Mouse (Mus musculus) ES-E14 (cell line): ENCODE measurements around the gene Olfr373. TPM values are rescaled to one million over a fixed set of nuclear protein-coding genes. Genes with fewer than 3 reads are reported as not detected.

Source experiments
- DNase-seq: peaks from one replicate; pipeline ENCODE4 v3.0.0-alpha.2; 2013; ENCODE audit warnings: low read depth, low spot score
- H3K27ac ChIP-seq: 2 replicates; pipeline ENCODE4 v1.5.1; 2012; ENCODE audit warnings: low read depth, mild to moderate bottlenecking, low read length, moderate library complexity, mixed read lengths; ENCODE audit not compliant: poor library complexity, insufficient read depth, severe bottlenecking
- H3K36me3 ChIP-seq: 2 replicates; pipeline ENCODE4 v1.6.1; 2012; ENCODE audit warnings: mild to moderate bottlenecking, low read length, moderate library complexity, mixed read lengths; ENCODE audit not compliant: control insufficient read depth, poor library complexity, insufficient read depth, severe bottlenecking
- H3K4me1 ChIP-seq, 2 experiments: fragments of 150-350 bp in 1 of 2; sonication (generic) in 1 of 2; 2 replicates each; pipeline ENCODE4 v1.6.1; 2012; ENCODE audit warnings: low read length in 2 of 2, mild to moderate bottlenecking in 1 of 2, mixed read lengths in 1 of 2; ENCODE audit not compliant: control insufficient read depth in 2 of 2, insufficient read depth in 2 of 2, poor library complexity in 1 of 2
- H3K4me3 ChIP-seq, 2 experiments: fragments of 150-350 bp in 1 of 2; sonication (generic) in 1 of 2; 2 replicates each; pipeline ENCODE4 v1.5.1; 2012; ENCODE audit warnings: low read length in 2 of 2, low read depth in 1 of 2, mild to moderate bottlenecking in 1 of 2, mixed read lengths in 1 of 2; ENCODE audit not compliant: insufficient read depth in 1 of 2, poor library complexity in 1 of 2, severe bottlenecking in 1 of 2
- H3K9ac ChIP-seq: 2 replicates; pipeline ENCODE4 v1.6.1; 2012; ENCODE audit warnings: low read depth, mild to moderate bottlenecking, low read length, mixed read lengths; ENCODE audit not compliant: poor library complexity, insufficient read depth, severe bottlenecking
- H3K9me3 ChIP-seq: fragments of 150-350 bp; sonication (generic); 2 replicates; pipeline ENCODE4 v1.6.1; 2012; ENCODE audit warnings: low read depth, mild to moderate bottlenecking, low read length; ENCODE audit not compliant: control insufficient read depth, insufficient read depth
- CHD2 ChIP-seq: IDR thresholded peaks from 2 replicates; pipeline ENCODE4 v1.6.1; 2014; ENCODE audit warnings: mild to moderate bottlenecking, low read depth, low read length, inconsistent platforms
- HCFC1 ChIP-seq: IDR thresholded peaks from 2 replicates; pipeline ENCODE4 v1.6.1; 2012; ENCODE audit warnings: low read length, inconsistent platforms, borderline replicate concordance; ENCODE audit not compliant: insufficient read depth
- MAFK ChIP-seq: IDR thresholded peaks from 2 replicates; pipeline ENCODE4 v1.6.1; 2014; ENCODE audit warnings: mild to moderate bottlenecking, low read depth, low read length, inconsistent platforms; ENCODE audit not compliant: insufficient read depth
- ZC3H11A ChIP-seq: IDR thresholded peaks from 2 replicates; pipeline ENCODE4 v1.6.1; 2012; ENCODE audit warnings: low read depth, mild to moderate bottlenecking, inconsistent platforms, low read length, borderline replicate concordance
- ZNF384 ChIP-seq: IDR thresholded peaks from 2 replicates; pipeline ENCODE4 v1.6.1; 2012; ENCODE audit warnings: low read depth, low read length, inconsistent platforms
- in situ Hi-C, 2 experiments: fragments of 600-800 bp; cut with MboI; formaldehyde crosslinking; loops; one replicate each; pipeline ENCODE4 v1.15.1; 2025; ENCODE audit warnings: low sequenced_read_pairs in 2 of 2, inconsistent platforms in 1 of 2; ENCODE audit not compliant: unreplicated experiment in 2 of 2
- total RNA-seq: library from RNA; depleted of rRNA; stranded (reverse); fragments of 300-350 nt; gene quantifications from 2 replicates; pipeline ENCODE4 v1.2.3, GENCODE M21; 2012; rRNA removed

The Olfr373 gene
- total RNA-seq, 1 experiment, result 0.13 TPM

DNA sequence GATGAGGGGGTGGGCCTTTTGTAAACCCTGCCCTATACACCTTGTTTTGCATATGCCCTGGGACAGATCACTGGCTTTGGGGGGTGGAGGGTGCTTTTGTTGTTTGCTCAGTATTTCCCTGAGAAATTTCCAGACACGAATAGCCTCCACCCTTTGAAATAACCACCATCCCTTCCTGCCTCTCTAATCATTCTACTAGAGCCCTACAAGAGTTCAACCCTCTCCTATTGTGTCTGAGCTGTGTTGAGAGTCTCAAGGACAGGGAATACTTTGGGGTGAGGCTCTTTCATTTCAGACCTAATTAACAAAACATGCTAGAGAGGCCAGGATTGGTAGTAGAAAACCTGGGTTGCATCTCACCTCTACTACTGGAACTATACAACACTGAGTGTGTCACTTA lies 66.1 kb downstream of the Olfr373 start:
- no peak for DNase-seq
- in situ Hi-C loops, result no loop called here
- Histone ChIP-seq H3K4me3 (no peak overlapping the region), H3K4me1 (peaks cover 2 to 7% of the 10 kb centered on the region in 2 experiments; a peak in 2 of 4 replicates), H3K27ac (no peak overlapping the region; the same call in 1 of the 2 replicates), H3K9ac (no peak overlapping the region), H3K36me3 (peaks cover 17% of the 10 kb centered on the region), H3K9me3 (no peaks in the 10 kb centered on the region)
- TF ChIP-seq HCFC1 (no peak), ZC3H11A (no peak), ZNF384 (no peak), MAFK (no peak), CHD2 (no peak)

DNA sequence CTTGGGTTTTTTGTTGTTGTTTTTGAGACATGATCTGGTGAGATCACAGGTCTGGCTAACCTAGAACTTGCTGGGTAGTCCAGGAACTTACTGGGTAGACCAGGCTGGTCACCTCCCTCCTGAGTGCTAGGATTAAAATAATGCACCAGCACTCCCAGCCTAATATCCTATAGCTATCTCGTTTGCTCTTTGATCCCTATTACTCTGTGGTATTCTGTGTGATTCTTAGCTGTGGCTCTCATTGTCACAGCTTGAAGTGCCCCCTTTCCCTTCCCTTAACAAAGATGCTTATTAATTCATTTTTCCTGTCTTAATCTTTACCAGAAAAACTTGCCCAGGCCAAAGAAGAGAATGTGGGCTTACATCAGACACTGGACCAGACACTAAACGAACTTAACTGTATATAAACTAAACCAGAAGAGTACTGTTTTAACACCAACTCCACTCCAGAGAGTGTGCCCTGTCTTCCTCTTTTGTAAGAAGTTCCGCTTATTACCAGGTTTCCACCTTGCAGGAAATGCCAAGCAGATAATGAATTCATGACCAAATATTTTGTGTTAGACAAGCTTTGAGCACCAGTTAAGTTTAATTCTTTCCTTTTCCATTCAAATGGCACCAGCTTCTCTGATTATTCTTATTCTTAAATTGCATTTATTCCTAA lies 68.6 kb downstream of the Olfr373 start:
- H3K4me1 ChIP-seq, result peaks cover 2 to 4% of the 10 kb centered on the region in 2 experiments; a peak in 2 of 4 replicates
- TF ChIP-seq CHD2, result no peak
- TF ChIP-seq ZNF384, result no peak
- TF ChIP-seq HCFC1, result no peak
- no peak for TF ChIP-seq MAFK
- TF ChIP-seq ZC3H11A, result no peak
- peaks cover 11% of the 10 kb centered on the region for H3K36me3 ChIP-seq
- H3K27ac ChIP-seq, result no peak overlapping the region; the same call in 1 of the 2 replicates
- in situ Hi-C loops, result no loop called here
- no peak overlapping the region for H3K4me3 ChIP-seq
- H3K9me3 ChIP-seq, result no peaks in the 10 kb centered on the region
- no peak for DNase-seq
- no peak overlapping the region for H3K9ac ChIP-seq

Other genes with a start within 250 kb of the Olfr373 start
- 3.2 and 3.9 TPM in 2 replicates for gene Zfp709, start 201.2 kb upstream of the Olfr373 start, total RNA-seq
- gene Zfp882, start 174.6 kb upstream of the Olfr373 start, total RNA-seq, result 6.7 and 7.1 TPM in 2 replicates
- gene Zfp617, start 174.5 kb upstream of the Olfr373 start, total RNA-seq, result 15.1 and 16.0 TPM in 2 replicates
- 50.8 and 79.0 TPM in 2 replicates for gene Zfp961, start 132.1 kb upstream of the Olfr373 start, total RNA-seq
- gene Cyp4f18, start 73.6 kb upstream of the Olfr373 start, total RNA-seq, result 0.18 and 0.32 TPM in 2 replicates
- not detected in 2 replicates for gene Olfr372, start 42.0 kb upstream of the Olfr373 start, total RNA-seq
- 0.48 and 0.54 TPM in 2 replicates for gene Olfr374, start 23.9 kb downstream of the Olfr373 start, total RNA-seq
- gene Tpm4, start 51.8 kb downstream of the Olfr373 start, total RNA-seq, result 72.9 and 146 TPM in 2 replicates
- gene Rab8a, start 78.0 kb downstream of the Olfr373 start, total RNA-seq, result 54.0 and 73.2 TPM in 2 replicates
- 0.42 and 0.45 TPM in 2 replicates for gene Hsh2d, start 106.5 kb downstream of the Olfr373 start, total RNA-seq
- gene Cib3, start 129.7 kb downstream of the Olfr373 start, total RNA-seq, result 0.31 and 0.37 TPM in 2 replicates
- not detected in 2 replicates for gene Gm11034, start 130.5 kb downstream of the Olfr373 start, total RNA-seq
- 28.2 and 41.6 TPM in 2 replicates for gene Fam32a, start 136.6 kb downstream of the Olfr373 start, total RNA-seq
- 15.9 and 21.2 TPM in 2 replicates for gene Ap1m1, start 156.8 kb downstream of the Olfr373 start, total RNA-seq
- 13.0 and 21.2 TPM in 2 replicates for gene Gm10282, start 222.1 kb downstream of the Olfr373 start, total RNA-seq
- gene Klf2, start 235.9 kb downstream of the Olfr373 start, total RNA-seq, result 55.0 and 58.5 TPM in 2 replicates